Mouse (Mus musculus): ENCODE measurements around the gene Gprc5b.

The Gprc5b gene

GRCm38 (mm10) chr7:118953626-118954282 lies 41.3 kb downstream of the Gprc5b start:
- DNase-seq (ENCODE audit: low read depth, low spot score): no peak

- no peak for DNase-seq (ENCODE audit: low read depth, low spot score)
These were observed 45.3 kb downstream of the Gprc5b start for GRCm38 (mm10) chr7:118949749-118950148.

GRCm38 (mm10) chr7:118948677-118949282 lies 46.2 kb downstream of the Gprc5b start:
- DNase-seq (ENCODE audit: low read depth, low spot score): no peak

GRCm38 (mm10) chr7:118947241-118947640 lies 47.8 kb downstream of the Gprc5b start:
- no peak for DNase-seq (ENCODE audit: low read depth, low spot score)

- no peak for DNase-seq (ENCODE audit: low read depth, low spot score)
These were observed 50.1 kb downstream of the Gprc5b start for GRCm38 (mm10) chr7:118944884-118945283.

- DNase-seq (ENCODE audit: low read depth, low spot score): no peak
These were observed 51.8 kb downstream of the Gprc5b start for GRCm38 (mm10) chr7:118943170-118943569.

- DNase-seq (ENCODE audit: low read depth, low spot score): no peak
These were observed 52.7 kb downstream of the Gprc5b start for GRCm38 (mm10) chr7:118942297-118942696.

- DNase-seq (ENCODE audit: low read depth, low spot score): no peak
These were observed 57.3 kb downstream of the Gprc5b start for GRCm38 (mm10) chr7:118937469-118938387.

GRCm38 (mm10) chr7:118936844-118937243 lies 58.2 kb downstream of the Gprc5b start:
- DNase-seq (ENCODE audit: low read depth, low spot score): no peak

GRCm38 (mm10) chr7:118935306-118935705 lies 59.7 kb downstream of the Gprc5b start:
- no peak for DNase-seq (ENCODE audit: low read depth, low spot score)

- no peak for DNase-seq (ENCODE audit: low read depth, low spot score)
These were observed 63.3 kb downstream of the Gprc5b start for GRCm38 (mm10) chr7:118931502-118932395.

GRCm38 (mm10) chr7:118929601-118930311 lies 65.3 kb downstream of the Gprc5b start:
- DNase-seq (ENCODE audit: low read depth, low spot score): no peak

GRCm38 (mm10) chr7:118928916-118929315 lies 66.1 kb downstream of the Gprc5b start:
- DNase-seq (ENCODE audit: low read depth, low spot score): no peak

GRCm38 (mm10) chr7:118928316-118928715 lies 66.7 kb downstream of the Gprc5b start:
- DNase-seq (ENCODE audit: low read depth, low spot score): no peak

GRCm38 (mm10) chr7:118927279-118927678 lies 67.7 kb downstream of the Gprc5b start:
- DNase-seq (ENCODE audit: low read depth, low spot score): no peak

- DNase-seq (ENCODE audit: low read depth, low spot score): no peak
These were observed 68.3 kb downstream of the Gprc5b start for GRCm38 (mm10) chr7:118926516-118927260.

GRCm38 (mm10) chr7:118925547-118925946 lies 69.5 kb downstream of the Gprc5b start:
- DNase-seq (ENCODE audit: low read depth, low spot score): no peak

GRCm38 (mm10) chr7:118922441-118923202 lies 72.4 kb downstream of the Gprc5b start:
- DNase-seq (ENCODE audit: low read depth, low spot score): peak; percentile 33

Data from CD4-positive, CD25-positive, alpha-beta regulatory T cell, adult 2 months (primary cell).